8 mouse cellular contexts compared by ENCODE assay signal in genomic region chr7:24546634-24547389, GRCm38 (mm10). TPM values are rescaled to one million over a fixed set of nuclear protein-coding genes. Genes with fewer than 3 reads are reported as not detected.
DNase-seq lines count a peak whose midpoint lies in the region; ATAC-seq and TF ChIP-seq lines count a peak whose summit lies in the region.

No protein-coding gene starts in this region.

- TF ChIP-seq EP300 in heart, postnatal 0 days (IDR thresholded peaks at IDR 0.05; ENCODE audit: low read depth) = no peak

- no peaks in the 10 kb centered on the region for H3K9me3 ChIP-seq in E14TG2a.4 (ENCODE audit: low read length)
- H3K9me3 ChIP-seq in forebrain, embryonic 12.5 days = no peaks in the 10 kb centered on the region
- H3K9me3 ChIP-seq in heart, postnatal 0 days (replicated peaks; ENCODE audit: control insufficient read depth, low read length) = no peaks in the 10 kb centered on the region
- H3K9me3 ChIP-seq in liver, embryonic 16.5 days (replicated peaks; ENCODE audit: control insufficient read depth, low read length) = no peaks in the 10 kb centered on the region
- H3K9me3 ChIP-seq in neural tube, embryonic 13.5 days = no peaks in the 10 kb centered on the region

- peak overlapping the region; percentile 87 for H3K9ac ChIP-seq in forebrain, embryonic 12.5 days
- peak overlapping the region; percentile 82 for H3K9ac ChIP-seq in heart, postnatal 0 days (replicated peaks; ENCODE audit: low read depth, low read length)
- H3K9ac ChIP-seq in liver, embryonic 16.5 days (ENCODE audit: low read depth, low read length) = peak overlapping the region; percentile 90
- peak overlapping the region; percentile 89 for H3K9ac ChIP-seq in neural tube, embryonic 13.5 days

- peak overlapping the region; percentile 96 for H3K4me3 ChIP-seq in E14TG2a.4 (replicated peaks; ENCODE audit: low read length)
- H3K4me3 ChIP-seq in forebrain, embryonic 12.5 days (replicated peaks) = peak overlapping the region; percentile 81
- peak overlapping the region; percentile 84 for H3K4me3 ChIP-seq in heart, postnatal 0 days (ENCODE audit: low read depth, low read length)
- peak overlapping the region; percentile 90 for H3K4me3 ChIP-seq in liver, embryonic 16.5 days (ENCODE audit: low read depth, low read length)
- H3K4me3 ChIP-seq in neural tube, embryonic 13.5 days = peak overlapping the region; percentile 84
- peak overlapping the region; percentile 95 for H3K4me3 ChIP-seq in testis, adult 2 months (ENCODE audit: control insufficient read depth, low read depth, low read length)

- peak; percentile 98 for ATAC-seq in forebrain, embryonic 12.5 days (ENCODE audit: low FRiP score)
- ATAC-seq in heart, postnatal 0 days (ENCODE audit: insufficient read depth, low read depth) = peak; percentile 100
- ATAC-seq in liver, embryonic 16.5 days (ENCODE audit: low read depth) = peak; percentile 99
- ATAC-seq in neural tube, embryonic 13.5 days (ENCODE audit: low read depth) = peak; percentile 97

- peak; percentile 98 for DNase-seq in c-Kit-positive CD71-positive TER-119-positive erythroid progenitor cells, embryonic 14.5 days (ENCODE audit: low spot score)
- DNase-seq in heart, postnatal 0 days (ENCODE audit: low spot score) = peak; percentile 100
- DNase-seq in kidney, postnatal 4 days = peak; percentile 99 to 100

- H3K36me3 ChIP-seq in E14TG2a.4 (ENCODE audit: insufficient read depth, low read length) = peaks cover 40% of the 10 kb centered on the region
- peaks cover 36% of the 10 kb centered on the region for H3K36me3 ChIP-seq in forebrain, embryonic 12.5 days (replicated peaks)
- peaks cover 16% of the 10 kb centered on the region for H3K36me3 ChIP-seq in heart, postnatal 0 days (replicated peaks; ENCODE audit: control insufficient read depth, insufficient read depth, low read length)
- no peaks in the 10 kb centered on the region for H3K36me3 ChIP-seq in liver, embryonic 16.5 days (ENCODE audit: control insufficient read depth, insufficient read depth)
- H3K36me3 ChIP-seq in neural tube, embryonic 13.5 days = peaks cover 31% of the 10 kb centered on the region
- H3K36me3 ChIP-seq in testis, adult 2 months (ENCODE audit: control insufficient read depth, insufficient read depth, low read length) = no peaks in the 10 kb centered on the region

- H3K27ac ChIP-seq in forebrain, embryonic 12.5 days = peak overlapping the region; percentile 71
- peak overlapping the region; percentile 24 for H3K27ac ChIP-seq in heart, postnatal 0 days (ENCODE audit: low read depth)
- peak overlapping the region; percentile 63 for H3K27ac ChIP-seq in liver, embryonic 16.5 days (ENCODE audit: low read length)
- H3K27ac ChIP-seq in neural tube, embryonic 13.5 days (replicated peaks) = peak overlapping the region; percentile 64
- peak overlapping the region; percentile 90 for H3K27ac ChIP-seq in testis, adult 2 months (ENCODE audit: control insufficient read depth, insufficient read depth, low read depth, low read length)

- peaks cover 60% of the 10 kb centered on the region for H3K4me1 ChIP-seq in E14TG2a.4 (replicated peaks; ENCODE audit: low read depth, low read length)
- H3K4me1 ChIP-seq in forebrain, embryonic 12.5 days = peaks cover 17% of the 10 kb centered on the region
- H3K4me1 ChIP-seq in heart, postnatal 0 days (ENCODE audit: control insufficient read depth, insufficient read depth) = peaks cover 4% of the 10 kb centered on the region; the same call in 1 of the 2 replicates
- H3K4me1 ChIP-seq in liver, embryonic 16.5 days (ENCODE audit: control insufficient read depth, low read depth, low read length) = peaks cover 16% of the 10 kb centered on the region
- H3K4me1 ChIP-seq in neural tube, embryonic 13.5 days (replicated peaks) = peaks cover 15% of the 10 kb centered on the region
- peaks cover 18% of the 10 kb centered on the region for H3K4me1 ChIP-seq in testis, adult 2 months (ENCODE audit: control insufficient read depth, insufficient read depth, low read length)

- no peaks in the 10 kb centered on the region for H3K27me3 ChIP-seq in E14TG2a.4 (ENCODE audit: insufficient read depth, low read length)
- no peaks in the 10 kb centered on the region for H3K27me3 ChIP-seq in forebrain, embryonic 12.5 days
- no peaks in the 10 kb centered on the region for H3K27me3 ChIP-seq in heart, postnatal 0 days (ENCODE audit: control insufficient read depth, insufficient read depth, low read length)
- no peaks in the 10 kb centered on the region for H3K27me3 ChIP-seq in liver, embryonic 16.5 days (ENCODE audit: control insufficient read depth, insufficient read depth, low read depth, low read length)
- no peaks in the 10 kb centered on the region for H3K27me3 ChIP-seq in neural tube, embryonic 13.5 days
- H3K27me3 ChIP-seq in testis, adult 2 months (ENCODE audit: control insufficient read depth, insufficient read depth, low read length) = no peaks in the 10 kb centered on the region

- no peak for TF ChIP-seq CTCF in E14TG2a.4 (conservative IDR thresholded peaks at IDR 0.05; ENCODE audit: low read length)
- no peak for TF ChIP-seq CTCF in heart, postnatal 0 days (IDR thresholded peaks at IDR 0.05; ENCODE audit: low read depth)
- no peak for TF ChIP-seq CTCF in testis, adult 2 months (IDR thresholded peaks at IDR 0.05; ENCODE audit: control insufficient read depth, insufficient read depth, insufficient replicate concordance, low read depth, low read length)

- peak; percentile 72 for TF ChIP-seq POLR2A in testis, adult 2 months (IDR thresholded peaks at IDR 0.05; ENCODE audit: control insufficient read depth, low read depth, low read length)

- WGBS in forebrain, embryonic 12.5 days = under 1% methylated on average over 57 of the region's 57 CpGs
- under 1% methylated on average over 51 of the region's 57 CpGs for WGBS in heart, postnatal 0 days
- under 1% methylated on average over 53 of the region's 57 CpGs for WGBS in liver, embryonic 16.5 days (ENCODE audit: insufficient replicate concordance)
- WGBS in neural tube, embryonic 13.5 days = 1% methylated on average over 57 of the region's 57 CpGs

- peak overlapping the region; percentile 74 for H3K4me2 ChIP-seq in forebrain, embryonic 12.5 days
- H3K4me2 ChIP-seq in heart, postnatal 0 days (ENCODE audit: low read depth, low read length) = peak overlapping the region; percentile 85
- peak overlapping the region; percentile 83 for H3K4me2 ChIP-seq in liver, embryonic 16.5 days (ENCODE audit: low read depth, low read length)
- peak overlapping the region; percentile 69 for H3K4me2 ChIP-seq in neural tube, embryonic 13.5 days

RNA-seq across cellular contexts. Expression of gene Xrcc1, which starts 0.7 kb away (rescaled TPM):
- 105 and 107 TPM in 2 replicates for polyA plus RNA-seq in forebrain, embryonic 12.5 days (2016; fragmentation: Nextera tagmentation; extraction: Ambion mirVana)
- total RNA-seq in heart, postnatal 0 days (2014; rRNA removed; ENCODE audit: low replicate concordance) = 30.3 and 46.1 TPM in 2 replicates
- polyA plus RNA-seq in heart, postnatal 0 days (2015; fragmentation: Nextera tagmentation; extraction: Ambion mirVana) = 30.7 and 31.1 TPM in 2 replicates
- 35.4 and 40.8 TPM in 2 replicates for polyA plus RNA-seq in liver, embryonic 16.5 days (2015; fragmentation: Nextera tagmentation; extraction: Ambion mirVana)
- 66.3 and 79.2 TPM in 2 replicates for polyA plus RNA-seq in neural tube, embryonic 13.5 days (2015; fragmentation: Nextera tagmentation; extraction: Ambion mirVana)
- polyA plus RNA-seq in testis, adult 2 months (2012; rRNA removed) = 69.4 and 79.8 TPM in 2 replicates

RNA-seq across cellular contexts. Expression of gene Pinlyp, which starts 0.9 kb away (rescaled TPM):
- not detected in 2 replicates for polyA plus RNA-seq in forebrain, embryonic 12.5 days (2016; fragmentation: Nextera tagmentation; extraction: Ambion mirVana)
- not detected in 2 replicates for total RNA-seq in heart, postnatal 0 days (2014; rRNA removed; ENCODE audit: low replicate concordance)
- not detected in 2 replicates for polyA plus RNA-seq in heart, postnatal 0 days (2015; fragmentation: Nextera tagmentation; extraction: Ambion mirVana)
- not detected in 2 replicates for polyA plus RNA-seq in liver, embryonic 16.5 days (2015; fragmentation: Nextera tagmentation; extraction: Ambion mirVana)
- not detected in 2 replicates for polyA plus RNA-seq in neural tube, embryonic 13.5 days (2015; fragmentation: Nextera tagmentation; extraction: Ambion mirVana)
- polyA plus RNA-seq in testis, adult 2 months (2012; rRNA removed) = 18.3 and 20.2 TPM in 2 replicates

RNA-seq across cellular contexts. Expression of gene Irgq, which starts 16.3 kb away (rescaled TPM):
- 24.7 and 25.2 TPM in 2 replicates for polyA plus RNA-seq in forebrain, embryonic 12.5 days (2016; fragmentation: Nextera tagmentation; extraction: Ambion mirVana)
- 22.1 and 24.5 TPM in 2 replicates for total RNA-seq in heart, postnatal 0 days (2014; rRNA removed; ENCODE audit: low replicate concordance)
- 4.5 and 4.8 TPM in 2 replicates for polyA plus RNA-seq in heart, postnatal 0 days (2015; fragmentation: Nextera tagmentation; extraction: Ambion mirVana)
- polyA plus RNA-seq in liver, embryonic 16.5 days (2015; fragmentation: Nextera tagmentation; extraction: Ambion mirVana) = 1.1 and 1.3 TPM in 2 replicates
- 20.9 and 21.2 TPM in 2 replicates for polyA plus RNA-seq in neural tube, embryonic 13.5 days (2015; fragmentation: Nextera tagmentation; extraction: Ambion mirVana)
- 2.2 and 2.4 TPM in 2 replicates for polyA plus RNA-seq in testis, adult 2 months (2012; rRNA removed)

RNA-seq across cellular contexts. Expression of gene AC161166.1, which starts 34.6 kb away (rescaled TPM):
- 1.6 and 1.7 TPM in 2 replicates for polyA plus RNA-seq in forebrain, embryonic 12.5 days (2016; fragmentation: Nextera tagmentation; extraction: Ambion mirVana)
- not detected in 2 replicates for total RNA-seq in heart, postnatal 0 days (2014; rRNA removed; ENCODE audit: low replicate concordance)
- 0.10 and 0.19 TPM in 2 replicates for polyA plus RNA-seq in heart, postnatal 0 days (2015; fragmentation: Nextera tagmentation; extraction: Ambion mirVana)
- polyA plus RNA-seq in liver, embryonic 16.5 days (2015; fragmentation: Nextera tagmentation; extraction: Ambion mirVana) = not detected in 2 replicates
- 1.1 and 1.5 TPM in 2 replicates for polyA plus RNA-seq in neural tube, embryonic 13.5 days (2015; fragmentation: Nextera tagmentation; extraction: Ambion mirVana)
- 144 and 154 TPM in 2 replicates for polyA plus RNA-seq in testis, adult 2 months (2012; rRNA removed)

RNA-seq across cellular contexts. Expression of gene Zfp428, which starts 40.0 kb away (rescaled TPM):
- 170 and 182 TPM in 2 replicates for polyA plus RNA-seq in forebrain, embryonic 12.5 days (2016; fragmentation: Nextera tagmentation; extraction: Ambion mirVana)
- total RNA-seq in heart, postnatal 0 days (2014; rRNA removed; ENCODE audit: low replicate concordance) = 24.8 and 36.3 TPM in 2 replicates
- 39.1 and 39.3 TPM in 2 replicates for polyA plus RNA-seq in heart, postnatal 0 days (2015; fragmentation: Nextera tagmentation; extraction: Ambion mirVana)
- polyA plus RNA-seq in liver, embryonic 16.5 days (2015; fragmentation: Nextera tagmentation; extraction: Ambion mirVana) = 2.7 and 3.2 TPM in 2 replicates
- polyA plus RNA-seq in neural tube, embryonic 13.5 days (2015; fragmentation: Nextera tagmentation; extraction: Ambion mirVana) = 243 and 251 TPM in 2 replicates
- polyA plus RNA-seq in testis, adult 2 months (2012; rRNA removed) = 16.8 and 20.3 TPM in 2 replicates

Comparison
In these comparisons a context has a peak if more than half of its experiments do, and no peak if none do; other contexts are left out.
1. Peak in every context shown above with its lines: DNase-seq, ATAC-seq, H3K4me3 ChIP-seq and H3K27ac ChIP-seq.
2. H3K27ac ChIP-seq: peak in every context shown above with its lines; median percentile 90 in testis, adult 2 months; 71 in forebrain, embryonic 12.5 days; 64 in neural tube, embryonic 13.5 days; 63 in liver, embryonic 16.5 days; 24 in heart, postnatal 0 days.
3. RNA of gene Pinlyp, which starts 0.9 kb away (polyA plus RNA-seq): 18.3 to 20.2 TPM in testis, adult 2 months; not detected in forebrain, embryonic 12.5 days, not detected in heart, postnatal 0 days, not detected in liver, embryonic 16.5 days and not detected in neural tube, embryonic 13.5 days; every median in the first group is over 10 times any median in the second.